Mouse (Mus musculus): ENCODE measurements at regions not wholly inside any gene's neighbourhood (a gene's known extent, or its start where the extent isn't known, plus 50 kb on each side); places are given as distances from the start of the nearest gene placed in this dataset.

DNA sequence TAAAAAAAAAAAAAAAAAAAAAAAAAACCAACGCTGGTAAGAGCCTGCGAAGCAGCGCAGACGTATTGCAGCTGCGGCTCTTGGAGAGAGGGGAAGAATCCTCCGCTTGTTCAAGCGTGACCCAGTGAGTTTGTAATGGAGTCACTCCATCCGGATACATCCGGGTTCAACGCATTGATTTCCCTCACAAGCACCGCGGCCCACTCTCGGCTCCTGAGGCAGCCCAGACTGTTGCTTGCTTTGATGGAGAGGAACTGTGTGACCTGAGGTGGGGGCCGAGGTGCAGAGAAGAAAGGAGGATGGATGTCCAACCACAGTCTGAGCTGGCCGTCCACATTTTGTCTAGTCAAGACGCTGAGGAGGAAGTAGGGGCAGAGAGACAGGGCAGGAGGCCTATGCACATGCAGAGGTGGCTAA is 68.0 kb upstream of the Arhgap5 start:
- H3K9ac ChIP-seq (ENCODE audit: low read depth, low read length) = no peak overlapping the region
- WGBS (ENCODE audit: insufficient replicate concordance) = 77% methylated on average over 16 of the region's 16 CpGs
- H3K27me3 ChIP-seq (ENCODE audit: control insufficient read depth, insufficient read depth, low read length) = no peaks in the 10 kb centered on the region
- no peak overlapping the region for H3K4me3 ChIP-seq (ENCODE audit: low read depth, low read length)
- H3K27ac ChIP-seq (ENCODE audit: low read depth, low read length) = no peak overlapping the region
- H3K4me1 ChIP-seq (ENCODE audit: control insufficient read depth, insufficient read depth, low read length) = no peaks in the 10 kb centered on the region
- no peak for ATAC-seq (replicated peaks; ENCODE audit: insufficient number of reproducible peaks, low FRiP score, low TSS enrichment)
- H3K36me3 ChIP-seq (ENCODE audit: control insufficient read depth, insufficient read depth, low read length) = no peaks in the 10 kb centered on the region
- no peaks in the 10 kb centered on the region for H3K9me3 ChIP-seq (replicated peaks; ENCODE audit: control insufficient read depth, low read length)
- no peak overlapping the region for H3K4me2 ChIP-seq

DNA sequence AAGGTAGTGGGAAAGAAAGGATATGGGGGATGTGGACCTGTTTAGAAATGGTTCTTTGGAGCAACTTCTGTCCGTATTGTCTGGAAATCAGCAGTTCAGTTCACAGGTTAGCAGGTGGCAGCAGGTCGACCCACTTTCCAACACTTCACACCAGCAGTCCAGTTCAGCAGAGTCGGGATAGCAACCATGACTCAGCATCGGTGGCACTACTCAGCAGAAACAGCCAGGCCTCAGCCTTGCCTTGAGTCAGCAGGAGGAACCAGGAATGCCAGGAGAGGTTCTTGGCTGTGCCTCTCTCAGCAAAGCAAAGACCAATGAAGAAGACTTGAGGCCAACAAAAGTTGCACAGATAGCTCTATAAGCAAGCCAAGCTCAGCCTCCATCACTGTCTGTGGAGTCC is 66.8 kb upstream of the Arhgap5 start:
- no peaks in the 10 kb centered on the region for H3K36me3 ChIP-seq (ENCODE audit: control insufficient read depth, insufficient read depth, low read length)
- H3K9me3 ChIP-seq (replicated peaks; ENCODE audit: control insufficient read depth, low read length) = no peaks in the 10 kb centered on the region
- H3K27ac ChIP-seq (ENCODE audit: low read depth, low read length) = no peak overlapping the region
- no peak overlapping the region for H3K9ac ChIP-seq (ENCODE audit: low read depth, low read length)
- no peak for ATAC-seq (replicated peaks; ENCODE audit: insufficient number of reproducible peaks, low FRiP score, low TSS enrichment)
- H3K4me1 ChIP-seq (ENCODE audit: control insufficient read depth, insufficient read depth, low read length) = no peaks in the 10 kb centered on the region
- H3K27me3 ChIP-seq (ENCODE audit: control insufficient read depth, insufficient read depth, low read length) = no peaks in the 10 kb centered on the region
- WGBS (ENCODE audit: insufficient replicate concordance) = 81% methylated on average over 4 of the region's 4 CpGs
- H3K4me2 ChIP-seq = no peak overlapping the region
- H3K4me3 ChIP-seq (ENCODE audit: low read depth, low read length) = no peak overlapping the region

DNA sequence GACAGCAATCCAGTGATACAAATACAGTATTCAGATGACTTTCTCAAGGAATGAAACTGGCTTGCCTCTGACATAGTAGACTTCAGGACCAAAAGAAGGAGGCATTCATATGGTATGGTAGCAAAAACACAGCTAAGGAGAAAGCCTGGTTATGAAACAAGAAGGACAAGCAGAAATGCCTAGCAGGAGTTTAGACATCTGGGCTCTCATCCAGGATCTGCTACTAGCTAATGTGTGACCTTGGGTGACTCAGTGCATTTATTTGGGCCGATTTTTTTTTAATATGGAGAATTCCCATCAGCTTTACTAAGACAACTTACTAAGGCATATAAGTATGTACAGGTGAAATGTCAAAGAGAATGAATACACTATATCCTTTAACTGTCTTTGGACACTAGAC is 64.5 kb upstream of the Arhgap5 start:
- WGBS (ENCODE audit: insufficient replicate concordance) = 79% methylated on average over 1 of the region's 1 CpGs
- Histone ChIP-seq H3K4me2 (no peak overlapping the region), H3K27me3 (ENCODE audit: control insufficient read depth, insufficient read depth, low read length) (no peaks in the 10 kb centered on the region), H3K4me1 (ENCODE audit: control insufficient read depth, insufficient read depth, low read length) (no peaks in the 10 kb centered on the region), H3K9me3 (replicated peaks; ENCODE audit: control insufficient read depth, low read length) (no peaks in the 10 kb centered on the region), H3K9ac (ENCODE audit: low read depth, low read length) (no peak overlapping the region), H3K27ac (ENCODE audit: low read depth, low read length) (no peak overlapping the region), H3K4me3 (ENCODE audit: low read depth, low read length) (no peak overlapping the region), H3K36me3 (ENCODE audit: control insufficient read depth, insufficient read depth, low read length) (no peaks in the 10 kb centered on the region)
- ATAC-seq (replicated peaks; ENCODE audit: insufficient number of reproducible peaks, low FRiP score, low TSS enrichment) = no peak

DNA sequence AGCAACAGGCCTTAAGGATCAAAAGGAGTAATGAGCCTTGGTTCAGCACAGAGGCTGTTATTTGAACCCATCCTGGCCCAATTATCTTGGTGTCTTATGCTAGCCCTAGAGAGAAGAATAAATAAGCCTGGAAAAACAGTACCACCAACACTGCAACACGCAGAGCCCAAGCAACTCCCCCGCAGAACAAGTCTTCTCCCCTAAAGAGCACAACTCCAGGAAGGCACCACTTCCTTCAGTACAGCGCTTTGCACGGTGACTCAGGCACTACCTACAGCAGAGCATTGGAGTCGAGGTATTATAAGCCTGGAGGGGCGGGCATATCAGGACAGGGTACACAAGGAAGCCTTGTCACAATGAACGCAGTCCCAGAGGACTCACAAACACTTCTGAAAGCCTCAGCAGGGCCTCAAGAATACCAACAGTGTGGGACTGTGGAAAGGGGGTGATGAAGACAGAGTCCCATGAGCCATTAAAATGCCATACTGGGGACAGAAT is 62.9 kb upstream of the Arhgap5 start:
- 70% methylated on average over 7 of the region's 7 CpGs for WGBS (ENCODE audit: insufficient replicate concordance)
- no peaks in the 10 kb centered on the region for H3K9me3 ChIP-seq (replicated peaks; ENCODE audit: control insufficient read depth, low read length)
- no peaks in the 10 kb centered on the region for H3K27me3 ChIP-seq (ENCODE audit: control insufficient read depth, insufficient read depth, low read length)
- no peak overlapping the region for H3K9ac ChIP-seq (ENCODE audit: low read depth, low read length)
- no peaks in the 10 kb centered on the region for H3K4me1 ChIP-seq (ENCODE audit: control insufficient read depth, insufficient read depth, low read length)
- no peak for ATAC-seq (replicated peaks; ENCODE audit: insufficient number of reproducible peaks, low FRiP score, low TSS enrichment)
- H3K36me3 ChIP-seq (ENCODE audit: control insufficient read depth, insufficient read depth, low read length) = no peaks in the 10 kb centered on the region
- H3K27ac ChIP-seq (ENCODE audit: low read depth, low read length) = no peak overlapping the region
- no peak overlapping the region for H3K4me2 ChIP-seq
- no peak overlapping the region for H3K4me3 ChIP-seq (ENCODE audit: low read depth, low read length)

- H3K27me3 ChIP-seq (ENCODE audit: control insufficient read depth, insufficient read depth, low read length) = no peaks in the 10 kb centered on the region
- no peak overlapping the region for H3K9ac ChIP-seq (ENCODE audit: low read depth, low read length)
- peaks cover 6% of the 10 kb centered on the region; the same call in 1 of the 2 replicates for H3K4me1 ChIP-seq (ENCODE audit: control insufficient read depth, insufficient read depth, low read length)
- WGBS (ENCODE audit: insufficient replicate concordance) = 84% methylated on average over 5 of the region's 5 CpGs
- no peak overlapping the region for H3K4me3 ChIP-seq (ENCODE audit: low read depth, low read length)
- no peaks in the 10 kb centered on the region for H3K36me3 ChIP-seq (ENCODE audit: control insufficient read depth, insufficient read depth, low read length)
- H3K9me3 ChIP-seq (replicated peaks; ENCODE audit: control insufficient read depth, low read length) = no peaks in the 10 kb centered on the region
- H3K4me2 ChIP-seq = no peak overlapping the region
- ATAC-seq (replicated peaks; ENCODE audit: insufficient number of reproducible peaks, low FRiP score, low TSS enrichment) = no peak
- no peak overlapping the region for H3K27ac ChIP-seq (ENCODE audit: low read depth, low read length)
These were observed 61.4 kb upstream of the Arhgap5 start for GRCm38 (mm10) chr12:52442337-52442736.

DNA sequence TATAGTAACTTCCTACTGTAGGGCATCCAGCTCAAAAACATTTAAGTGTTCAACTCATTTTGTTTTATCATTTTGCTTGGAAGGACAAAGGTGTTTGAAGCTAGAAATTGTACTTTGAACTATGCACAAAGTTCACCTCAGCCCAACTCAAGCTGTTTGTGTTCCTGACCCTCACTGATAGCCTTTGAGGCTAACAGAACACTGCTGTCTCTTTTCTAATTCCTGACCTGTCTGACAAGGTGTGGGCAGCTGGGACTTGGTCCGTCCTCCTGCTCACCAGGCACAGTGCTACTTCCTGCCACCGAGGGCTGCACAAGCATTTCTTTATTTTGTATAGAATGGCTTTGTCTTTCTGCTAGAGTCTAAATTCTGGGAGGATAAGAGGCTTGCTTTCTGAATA is 58.0 kb upstream of the Arhgap5 start:
- ATAC-seq (replicated peaks; ENCODE audit: insufficient number of reproducible peaks, low FRiP score, low TSS enrichment) = no peak
- WGBS (ENCODE audit: insufficient replicate concordance) = 38% methylated on average over 2 of the region's 2 CpGs

DNA sequence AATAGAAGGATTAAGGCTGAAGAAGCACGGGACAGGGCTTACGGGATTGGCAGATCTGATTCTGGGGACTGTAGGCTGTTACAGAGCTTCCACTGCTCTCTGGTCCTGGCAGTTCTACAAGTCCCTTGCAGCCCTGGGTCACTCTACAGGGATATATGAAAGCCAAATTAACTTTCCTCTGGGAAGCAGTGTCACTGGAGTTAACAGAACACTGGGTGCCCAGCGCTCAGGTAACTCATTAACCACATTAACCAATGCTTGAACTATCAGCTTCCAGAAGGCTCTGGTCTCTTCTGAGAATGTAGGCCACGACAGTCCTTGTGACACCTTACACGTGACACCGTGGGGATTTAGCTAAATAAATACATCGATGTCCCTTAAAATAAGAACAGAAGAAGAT is 57.3 kb upstream of the Arhgap5 start:
- Histone ChIP-seq H3K27ac (ENCODE audit: low read depth, low read length) (no peak overlapping the region), H3K4me1 (ENCODE audit: control insufficient read depth, insufficient read depth, low read length) (peaks cover 7% of the 10 kb centered on the region; the same call in 1 of the 2 replicates), H3K4me2 (no peak overlapping the region), H3K27me3 (ENCODE audit: control insufficient read depth, insufficient read depth, low read length) (no peaks in the 10 kb centered on the region), H3K9me3 (replicated peaks; ENCODE audit: control insufficient read depth, low read length) (no peaks in the 10 kb centered on the region), H3K4me3 (ENCODE audit: low read depth, low read length) (no peak overlapping the region), H3K36me3 (ENCODE audit: control insufficient read depth, insufficient read depth, low read length) (no peaks in the 10 kb centered on the region), H3K9ac (ENCODE audit: low read depth, low read length) (no peak overlapping the region)
- ATAC-seq (replicated peaks; ENCODE audit: insufficient number of reproducible peaks, low FRiP score, low TSS enrichment) = no peak
- WGBS (ENCODE audit: insufficient replicate concordance) = 78% methylated on average over 7 of the region's 7 CpGs

More for the DNA sequence above, 58.0 kb upstream of the Arhgap5 start:
- H3K9ac ChIP-seq (ENCODE audit: low read depth, low read length) = no peak overlapping the region
- H3K4me2 ChIP-seq = no peak overlapping the region
- no peak overlapping the region for H3K27ac ChIP-seq (ENCODE audit: low read depth, low read length)
- no peaks in the 10 kb centered on the region for H3K36me3 ChIP-seq (ENCODE audit: control insufficient read depth, insufficient read depth, low read length)
- H3K27me3 ChIP-seq (ENCODE audit: control insufficient read depth, insufficient read depth, low read length) = no peaks in the 10 kb centered on the region
- peaks cover 7% of the 10 kb centered on the region; the same call in 1 of the 2 replicates for H3K4me1 ChIP-seq (ENCODE audit: control insufficient read depth, insufficient read depth, low read length)
- H3K9me3 ChIP-seq (replicated peaks; ENCODE audit: control insufficient read depth, low read length) = no peaks in the 10 kb centered on the region
- no peak overlapping the region for H3K4me3 ChIP-seq (ENCODE audit: low read depth, low read length)

- ATAC-seq (replicated peaks; ENCODE audit: insufficient number of reproducible peaks, low FRiP score, low TSS enrichment) = no peak
- H3K9me3 ChIP-seq (replicated peaks; ENCODE audit: control insufficient read depth, low read length) = no peaks in the 10 kb centered on the region
- peaks cover 7% of the 10 kb centered on the region; the same call in 1 of the 2 replicates for H3K4me1 ChIP-seq (ENCODE audit: control insufficient read depth, insufficient read depth, low read length)
- H3K4me2 ChIP-seq = no peak overlapping the region
- no peak overlapping the region for H3K4me3 ChIP-seq (ENCODE audit: low read depth, low read length)
- WGBS (ENCODE audit: insufficient replicate concordance) = 43% methylated on average over 5 of the region's 5 CpGs
- no peak overlapping the region for H3K9ac ChIP-seq (ENCODE audit: low read depth, low read length)
- no peaks in the 10 kb centered on the region for H3K27me3 ChIP-seq (ENCODE audit: control insufficient read depth, insufficient read depth, low read length)
- H3K36me3 ChIP-seq (ENCODE audit: control insufficient read depth, insufficient read depth, low read length) = no peaks in the 10 kb centered on the region
- H3K27ac ChIP-seq (ENCODE audit: low read depth, low read length) = no peak overlapping the region
These were observed 56.3 kb upstream of the Arhgap5 start for GRCm38 (mm10) chr12:52447482-52447881.

GRCm38 (mm10) chr12:52448218-52448617 is 55.6 kb upstream of the Arhgap5 start:
- Histone ChIP-seq H3K9ac (ENCODE audit: low read depth, low read length) (no peak overlapping the region), H3K4me1 (ENCODE audit: control insufficient read depth, insufficient read depth, low read length) (peaks cover 7% of the 10 kb centered on the region; the same call in 1 of the 2 replicates), H3K27ac (ENCODE audit: low read depth, low read length) (no peak overlapping the region), H3K4me3 (ENCODE audit: low read depth, low read length) (no peak overlapping the region), H3K36me3 (ENCODE audit: control insufficient read depth, insufficient read depth, low read length) (no peaks in the 10 kb centered on the region), H3K4me2 (no peak overlapping the region), H3K27me3 (ENCODE audit: control insufficient read depth, insufficient read depth, low read length) (no peaks in the 10 kb centered on the region), H3K9me3 (replicated peaks; ENCODE audit: control insufficient read depth, low read length) (no peaks in the 10 kb centered on the region)
- ATAC-seq (replicated peaks; ENCODE audit: insufficient number of reproducible peaks, low FRiP score, low TSS enrichment) = no peak
- WGBS (ENCODE audit: insufficient replicate concordance) = 66% methylated on average over 1 of the region's 1 CpGs

All from heart, embryonic 11.5 days (tissue).